Mouse (Mus musculus): ENCODE data around the gene Vim. TPM values are rescaled to one million over a fixed set of nuclear protein-coding genes. Genes with fewer than 3 reads are reported as not detected.
"Not testable (repeated sequence)": the region's sequence is repeated elsewhere in the genome, so short reads cannot be mapped to it uniquely, and the experiment has no call there.

Vim gene
- total and polyA plus RNA-seq, 2 experiments from 2014 or later: 244 to 554 TPM

DNA sequence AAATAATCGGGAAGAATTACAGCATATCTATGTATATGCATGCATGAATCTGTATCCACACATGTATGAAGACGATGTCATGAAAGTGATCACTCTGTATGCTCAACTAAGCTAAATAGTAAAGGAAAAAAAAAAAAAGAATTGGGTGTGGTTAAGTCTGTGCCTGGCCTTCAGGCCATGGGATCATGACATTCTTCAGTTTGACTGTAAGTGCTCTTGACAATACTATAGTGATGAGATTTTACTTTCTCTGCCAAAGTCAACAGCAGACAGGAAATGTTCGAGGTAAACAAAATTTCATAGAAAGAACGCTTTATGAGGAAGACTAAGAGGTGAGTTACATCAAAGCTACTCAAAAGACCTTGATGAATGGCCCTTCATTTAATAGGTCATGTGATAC lies 19.6 kb downstream of the Vim start:
- no peak overlapping the region for H3K4me2 ChIP-seq (ENCODE audit: low read depth, low read length, poor library complexity, severe bottlenecking)
- no peaks in the 10 kb centered on the region for H3K27me3 ChIP-seq (ENCODE audit: insufficient read depth, low read length)
- no peak overlapping the region for H3K4me3 ChIP-seq (ENCODE audit: low read depth, low read length)
- ATAC-seq (ENCODE audit: low FRiP score) (no peak), DNase-seq (ENCODE audit: low spot score) (no peak)
- no peaks in the 10 kb centered on the region for H3K36me3 ChIP-seq (ENCODE audit: insufficient read depth, low read length)
- 88% methylated on average over 4 of the region's 4 CpGs for WGBS
- no peaks in the 10 kb centered on the region for H3K4me1 ChIP-seq (ENCODE audit: insufficient read depth, low read length)
- no peak for TF ChIP-seq CTCF (IDR thresholded peaks at IDR 0.05)
- no peaks in the 10 kb centered on the region for H3K9me3 ChIP-seq (ENCODE audit: low read length)
- no peak overlapping the region for H3K27ac ChIP-seq (ENCODE audit: low read depth, low read length)
- no peak overlapping the region for H3K9ac ChIP-seq (replicated peaks; ENCODE audit: low read length, poor library complexity, severe bottlenecking)

DNA sequence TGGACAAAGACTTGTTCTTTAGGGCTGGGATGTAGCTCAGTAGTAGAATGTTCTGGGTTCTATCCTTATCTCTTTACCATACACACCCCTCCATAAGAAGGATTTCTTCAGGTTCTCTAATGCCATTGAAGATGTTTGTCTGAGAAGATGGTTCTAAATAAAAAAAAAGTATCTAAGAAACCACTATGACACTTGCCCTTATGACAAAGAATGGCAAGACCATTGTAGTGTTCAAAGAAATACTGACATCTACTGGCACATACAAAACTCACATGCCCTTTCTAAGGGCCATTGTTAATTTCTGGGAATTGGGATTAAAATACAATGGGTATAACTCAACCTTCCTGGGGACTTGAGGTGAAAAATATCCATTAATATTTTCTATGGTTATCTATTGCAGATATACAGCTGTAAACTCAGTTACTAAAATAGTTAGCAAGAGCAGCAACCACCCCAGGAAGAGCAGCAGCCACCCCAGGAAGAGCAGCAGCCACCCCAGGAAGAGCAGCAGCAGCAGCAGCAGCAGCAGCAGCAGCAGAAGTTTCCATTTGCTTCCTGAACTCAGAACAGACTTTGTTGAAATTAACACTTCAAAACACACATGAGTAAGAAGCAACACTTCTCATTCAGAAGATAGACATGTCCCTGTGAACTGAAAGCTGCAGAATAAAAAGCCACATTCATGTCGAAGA lies 23.4 kb downstream of the Vim start:
- ATAC-seq (ENCODE audit: low FRiP score): no peak
- H3K9ac ChIP-seq (replicated peaks; ENCODE audit: low read length, poor library complexity, severe bottlenecking): no peak overlapping the region
- TF ChIP-seq CTCF (IDR thresholded peaks at IDR 0.05): peak; percentile 55
- H3K4me3 ChIP-seq (ENCODE audit: low read depth, low read length): no peak overlapping the region
- WGBS: 96% methylated on average over 1 of the region's 1 CpGs
- H3K27ac ChIP-seq (ENCODE audit: low read depth, low read length): no peak overlapping the region
- peak; percentile 14 for DNase-seq (ENCODE audit: low spot score)
- H3K4me2 ChIP-seq (ENCODE audit: low read depth, low read length, poor library complexity, severe bottlenecking): no peak overlapping the region
- no peaks in the 10 kb centered on the region for H3K4me1 ChIP-seq (ENCODE audit: insufficient read depth, low read length)
- no peaks in the 10 kb centered on the region for H3K9me3 ChIP-seq (ENCODE audit: low read length)
- H3K27me3 ChIP-seq (ENCODE audit: insufficient read depth, low read length): no peaks in the 10 kb centered on the region
- no peaks in the 10 kb centered on the region for H3K36me3 ChIP-seq (ENCODE audit: insufficient read depth, low read length)

DNA sequence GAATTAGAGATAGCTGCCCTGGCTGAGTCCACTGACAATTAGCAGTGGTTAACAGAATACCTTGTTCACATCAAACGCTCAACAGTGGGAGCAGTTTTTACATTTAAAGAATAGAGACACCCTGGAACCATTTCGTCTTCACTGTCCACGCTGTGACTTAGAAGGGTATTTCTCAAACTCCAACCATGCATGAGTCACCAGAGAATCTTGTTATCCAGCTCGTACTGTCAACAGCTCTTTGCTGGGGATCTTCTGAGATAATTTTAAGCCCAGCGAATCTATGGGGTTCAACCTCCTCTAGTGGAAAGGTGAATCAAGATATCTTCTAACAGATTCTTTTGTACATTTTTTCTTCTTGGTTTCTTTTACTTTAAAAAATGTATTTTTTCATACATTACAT lies 24.4 kb downstream of the Vim start:
- H3K4me3 ChIP-seq (ENCODE audit: low read depth, low read length): no peak overlapping the region
- H3K27me3 ChIP-seq (ENCODE audit: insufficient read depth, low read length): no peaks in the 10 kb centered on the region
- H3K27ac ChIP-seq (ENCODE audit: low read depth, low read length): no peak overlapping the region
- ATAC-seq (ENCODE audit: low FRiP score) (no peak), DNase-seq (ENCODE audit: low spot score) (no peak)
- no peaks in the 10 kb centered on the region for H3K9me3 ChIP-seq (ENCODE audit: low read length)
- H3K9ac ChIP-seq (replicated peaks; ENCODE audit: low read length, poor library complexity, severe bottlenecking): no peak overlapping the region
- H3K36me3 ChIP-seq (ENCODE audit: insufficient read depth, low read length): no peaks in the 10 kb centered on the region
- H3K4me1 ChIP-seq (ENCODE audit: insufficient read depth, low read length): no peaks in the 10 kb centered on the region
- TF ChIP-seq CTCF (IDR thresholded peaks at IDR 0.05): no peak
- H3K4me2 ChIP-seq (ENCODE audit: low read depth, low read length, poor library complexity, severe bottlenecking): no peak overlapping the region
- 81% methylated on average over 5 of the region's 5 CpGs for WGBS

DNA sequence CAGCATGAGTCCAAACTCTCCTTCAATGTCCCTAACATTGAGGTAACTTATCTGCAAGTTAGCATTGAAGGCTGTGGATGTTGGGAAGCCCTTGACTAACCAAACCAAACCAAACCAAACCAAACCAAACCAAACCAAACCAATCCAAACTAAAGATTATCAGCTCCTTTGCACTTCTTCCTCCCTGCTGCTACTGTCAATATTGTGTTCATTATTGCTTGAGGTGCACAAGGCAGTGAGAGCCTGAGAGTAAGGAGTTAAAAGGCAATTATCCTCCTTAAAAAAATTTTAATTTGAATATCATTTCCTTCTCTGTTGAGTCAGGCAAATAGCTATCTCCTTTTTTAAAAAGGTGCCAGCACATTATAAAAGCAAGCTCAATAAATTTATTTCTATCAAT lies 29.4 kb downstream of the Vim start:
- Histone ChIP-seq H3K4me1 (ENCODE audit: insufficient read depth, low read length) (no peaks in the 10 kb centered on the region), H3K27ac (ENCODE audit: low read depth, low read length) (no peak overlapping the region), H3K9ac (replicated peaks; ENCODE audit: low read length, poor library complexity, severe bottlenecking) (no peak overlapping the region), H3K4me2 (ENCODE audit: low read depth, low read length, poor library complexity, severe bottlenecking) (no peak overlapping the region), H3K4me3 (ENCODE audit: low read depth, low read length) (no peak overlapping the region), H3K27me3 (ENCODE audit: insufficient read depth, low read length) (no peaks in the 10 kb centered on the region), H3K9me3 (ENCODE audit: low read length) (no peaks in the 10 kb centered on the region), H3K36me3 (ENCODE audit: insufficient read depth, low read length) (no peaks in the 10 kb centered on the region)
- DNase-seq (ENCODE audit: low spot score) (no peak), ATAC-seq (ENCODE audit: low FRiP score) (no peak)
- TF ChIP-seq CTCF (IDR thresholded peaks at IDR 0.05): no peak

DNA sequence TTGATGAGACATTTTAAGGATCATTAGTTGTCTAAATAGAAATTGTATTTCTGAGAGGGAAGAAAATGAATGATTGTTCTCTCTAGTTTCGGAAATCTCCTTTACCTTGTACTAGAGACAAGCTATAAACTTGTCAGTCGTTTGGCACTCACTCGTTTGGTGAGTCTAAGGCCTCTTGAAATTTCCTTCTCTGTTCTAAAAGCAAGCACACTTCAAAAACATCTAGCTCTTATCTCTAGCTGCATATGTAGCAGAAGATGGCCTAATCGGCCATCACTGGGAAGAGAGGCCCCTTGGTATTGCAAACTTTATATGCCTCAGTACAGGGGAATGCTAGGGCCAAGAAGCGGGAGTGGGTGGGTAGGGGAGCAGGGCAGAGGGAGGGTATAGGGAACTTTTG lies 29.9 kb downstream of the Vim start:
- H3K27me3 ChIP-seq (ENCODE audit: insufficient read depth, low read length); H3K9ac ChIP-seq (replicated peaks; ENCODE audit: low read length, poor library complexity, severe bottlenecking); H3K4me2 ChIP-seq (ENCODE audit: low read depth, low read length, poor library complexity, severe bottlenecking); ATAC-seq (ENCODE audit: low FRiP score); H3K9me3 ChIP-seq (ENCODE audit: low read length); H3K4me1 ChIP-seq (ENCODE audit: insufficient read depth, low read length); H3K4me3 ChIP-seq (ENCODE audit: low read depth, low read length); DNase-seq (ENCODE audit: low spot score); H3K27ac ChIP-seq (ENCODE audit: low read depth, low read length); H3K36me3 ChIP-seq (ENCODE audit: insufficient read depth, low read length): not testable (repeated sequence)
- 79% methylated on average over 5 of the region's 5 CpGs for WGBS

DNA sequence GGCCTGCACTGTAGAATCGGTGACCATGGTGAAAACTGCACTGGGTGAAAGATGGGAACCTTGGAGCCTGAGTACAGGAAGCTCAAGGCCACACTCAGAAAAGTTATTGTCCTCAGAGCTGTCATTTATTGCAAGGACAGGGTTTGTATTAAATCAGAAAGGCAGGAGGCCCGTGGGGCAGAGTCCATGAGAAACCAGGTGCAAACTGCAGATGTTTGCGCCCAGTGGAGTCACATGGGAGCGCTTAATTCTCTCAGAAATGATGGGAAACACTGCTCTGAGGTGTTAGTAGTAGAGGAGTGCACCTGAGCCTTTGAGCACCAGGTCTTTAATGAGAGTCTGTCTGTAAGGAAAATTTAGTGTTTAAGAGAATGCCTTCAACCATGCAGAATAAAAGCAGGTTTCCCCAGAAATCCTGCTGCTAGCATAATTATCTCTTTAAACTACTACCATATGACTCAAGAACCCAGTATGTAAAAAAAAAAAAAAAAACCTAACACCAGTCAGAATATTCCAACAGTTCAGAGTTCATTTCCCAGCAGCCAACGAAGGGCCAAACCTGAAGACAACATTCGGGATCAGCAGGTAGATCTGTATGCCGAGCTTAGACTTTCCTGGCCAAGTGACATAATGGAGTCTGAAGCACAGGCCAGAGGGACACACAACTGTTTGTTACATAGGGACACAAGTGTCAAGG lies 56.6 kb downstream of the Vim start:
- Histone ChIP-seq H3K9ac (replicated peaks; ENCODE audit: low read length, poor library complexity, severe bottlenecking) (no peak overlapping the region), H3K27ac (ENCODE audit: low read depth, low read length) (no peak overlapping the region), H3K36me3 (ENCODE audit: insufficient read depth, low read length) (no peaks in the 10 kb centered on the region), H3K4me2 (ENCODE audit: low read depth, low read length, poor library complexity, severe bottlenecking) (no peak overlapping the region), H3K27me3 (ENCODE audit: insufficient read depth, low read length) (no peaks in the 10 kb centered on the region), H3K9me3 (ENCODE audit: low read length) (no peaks in the 10 kb centered on the region), H3K4me3 (ENCODE audit: low read depth, low read length) (no peak overlapping the region), H3K4me1 (ENCODE audit: insufficient read depth, low read length) (no peaks in the 10 kb centered on the region)
- TF ChIP-seq CTCF (IDR thresholded peaks at IDR 0.05): no peak
- DNase-seq (ENCODE audit: low spot score) (no peak), ATAC-seq (ENCODE audit: low FRiP score) (no peak)
- 80% methylated on average over 7 of the region's 7 CpGs for WGBS

Other genes with a start within 250 kb of the Vim start
- gene Cubn, start 82.1 kb upstream of the Vim start, total RNA-seq (2014; rRNA removed): 1.9 and 3.0 TPM in 2 replicates
- gene Cubn, start 82.1 kb upstream of the Vim start, polyA plus RNA-seq (2015; fragmentation: Nextera tagmentation; extraction: Ambion mirVana): 0.39 and 0.42 TPM in 2 replicates
- gene Trdmt1, start 29.3 kb upstream of the Vim start, total RNA-seq (2014; rRNA removed): 6.6 and 8.1 TPM in 2 replicates
- 5.8 and 7.3 TPM in 2 replicates for gene Trdmt1, start 29.3 kb upstream of the Vim start, polyA plus RNA-seq (2015; fragmentation: Nextera tagmentation; extraction: Ambion mirVana)
- 2.1 and 2.6 TPM in 2 replicates for gene St8sia6, start 220.1 kb downstream of the Vim start, total RNA-seq (2014; rRNA removed)
- 3.4 TPM in 2 replicates for gene St8sia6, start 220.1 kb downstream of the Vim start, polyA plus RNA-seq (2015; fragmentation: Nextera tagmentation; extraction: Ambion mirVana)

Data from midbrain, postnatal 0 days (tissue).